26 mouse cellular contexts compared by ENCODE assay signal in genomic region chr13:49470319-49470718, GRCm38 (mm10). TPM values are rescaled to one million over a fixed set of nuclear protein-coding genes. Genes with fewer than 3 reads are reported as not detected.
"Had no signal": no experiment of that assay in that cellular context is flagged by ENCODE, and none has a peak within 500 bp of the region (broad histone marks: within the 10 kb centered on the region; RNA-seq: fewer than 3 reads in every experiment).

No protein-coding gene starts in this region.

- H3K4me3 ChIP-seq: kidney, embryonic 15.5 days; limb, embryonic 10.5 days; limb, embryonic 13.5 days; liver, embryonic 12.5 days; liver, embryonic 15.5 days; megakaryocyte, embryonic 14.5 days; midbrain, embryonic 10.5 days; midbrain, embryonic 13.5 days; myocyte; neural tube, embryonic 13.5 days; stomach, embryonic 15.5 days had no signal

- H3K4me1 ChIP-seq: midbrain, embryonic 13.5 days; neural tube, embryonic 13.5 days; stomach, embryonic 15.5 days had no signal

- H3K9ac ChIP-seq: kidney, embryonic 15.5 days; limb, embryonic 13.5 days; liver, embryonic 12.5 days; liver, embryonic 15.5 days; lung, embryonic 14.5 days; midbrain, embryonic 13.5 days; neural tube, embryonic 13.5 days; stomach, embryonic 15.5 days had no signal

- DNase-seq: kidney, adult 11 months; kidney, adult 8-10 months; kidney, postnatal 10 days; kidney, postnatal 36 days; liver; lung, embryonic 14.5 days; retina, postnatal 1 day; right cerebral cortex, postnatal 25 days; spleen, adult 18-20 months; thymus, adult 2 months; thymus, postnatal 14 days; thymus, postnatal 4 days had no signal

- H3K27me3 ChIP-seq: kidney, embryonic 15.5 days; limb, embryonic 13.5 days; liver, embryonic 12.5 days; liver, embryonic 15.5 days; megakaryocyte, embryonic 14.5 days; midbrain, embryonic 13.5 days; neural tube, embryonic 13.5 days; stomach, embryonic 15.5 days had no signal

- H3K36me3 ChIP-seq: stomach, embryonic 15.5 days had no signal

- H3K27ac ChIP-seq: kidney, embryonic 15.5 days; limb, embryonic 10.5 days; limb, embryonic 13.5 days; liver, embryonic 12.5 days; liver, embryonic 15.5 days; midbrain, embryonic 10.5 days; midbrain, embryonic 13.5 days; neural tube, embryonic 13.5 days; stomach, embryonic 15.5 days had no signal

- ATAC-seq: liver, embryonic 12.5 days; midbrain, embryonic 13.5 days; midbrain, embryonic 16.5 days had no signal

- H3K9me3 ChIP-seq: kidney, embryonic 15.5 days; limb, embryonic 10.5 days; limb, embryonic 13.5 days; liver, embryonic 12.5 days; liver, embryonic 15.5 days; megakaryocyte, embryonic 14.5 days; midbrain, embryonic 10.5 days; midbrain, embryonic 13.5 days; neural tube, embryonic 13.5 days; stomach, embryonic 15.5 days had no signal

- H3K4me2 ChIP-seq: kidney, embryonic 15.5 days; limb, embryonic 13.5 days; liver, embryonic 12.5 days; liver, embryonic 15.5 days; lung, embryonic 14.5 days; midbrain, embryonic 13.5 days; neural tube, embryonic 13.5 days; stomach, embryonic 15.5 days had no signal

RNA-seq across cellular contexts. Expression of gene Tes3-ps, which starts 22.8 kb away (rescaled TPM):
- polyA plus RNA-seq: thymus, adult 2 months had no signal

RNA-seq across cellular contexts. Expression of gene Ecm2, which starts 34.3 kb away (rescaled TPM):
- total RNA-seq: monocyte, adult 5-6 weeks; neutrophil, adult 5-6 weeks had no signal
